Mouse (Mus musculus) liver, embryonic 12.5 days (tissue): Measurements from ENCODE around the gene Lyz1. TPM values are rescaled to one million over a fixed set of nuclear protein-coding genes. Genes with fewer than 3 reads are reported as not detected.
"Not testable (repeated sequence)": the region's sequence is repeated elsewhere in the genome, so short reads cannot be mapped to it uniquely, and the experiment has no call there.

Experiments used
- ATAC-seq: fragments of 200-750 bp; cut with Nextera tagmentation; 2 replicates; pipeline ENCODE4 v1.8.0; 2017; ENCODE audit warnings: moderate number of reproducible peaks, mild to moderate bottlenecking, moderate library complexity
- H3K27ac ChIP-seq: fragments of 300-500 bp; sonication (generic); 2 replicates; pipeline ENCODE4 v1.5.1; 2016; ENCODE audit warnings: mild to moderate bottlenecking
- H3K27me3 ChIP-seq: fragments of 300-500 bp; sonication (generic); replicated peaks from 2 replicates; pipeline ENCODE4 v1.6.1; 2016; ENCODE audit warnings: mild to moderate bottlenecking, moderate library complexity
- H3K36me3 ChIP-seq: fragments of 300-500 bp; sonication (generic); 2 replicates; pipeline ENCODE4 v1.6.1; 2016; ENCODE audit warnings: mild to moderate bottlenecking, moderate library complexity
- H3K4me1 ChIP-seq: fragments of 300-500 bp; sonication (generic); 2 replicates; pipeline ENCODE4 v1.6.1; 2016
- H3K4me2 ChIP-seq: fragments of 300-500 bp; sonication (generic); 2 replicates; pipeline ENCODE4 v1.6.1; 2016; ENCODE audit warnings: mild to moderate bottlenecking, moderate library complexity
- H3K4me3 ChIP-seq: fragments of 300-500 bp; sonication (generic); 2 replicates; pipeline ENCODE4 v1.5.1; 2016; ENCODE audit warnings: mild to moderate bottlenecking, moderate library complexity
- H3K9ac ChIP-seq: fragments of 300-500 bp; sonication (generic); 2 replicates; pipeline ENCODE4 v1.6.1; 2016; ENCODE audit warnings: mild to moderate bottlenecking, moderate library complexity
- H3K9me3 ChIP-seq: fragments of 300-500 bp; sonication (generic); replicated peaks from 2 replicates; pipeline ENCODE4 v1.6.1; 2016; ENCODE audit warnings: mild to moderate bottlenecking, moderate library complexity
- WGBS: fragments of 180-500 bp; shearing (Covaris S2); methylation state at CpG from one replicate; pipeline ENCODE4 v1.1.7; 2016; ENCODE audit not compliant: insufficient replicate concordance; 5-methylcytosine and 5-hydroxymethylcytosine counted together
- polyA plus RNA-seq: library from polyadenylated mRNA; unstranded; fragments of >200 nt; fragmentation: Nextera tagmentation; extraction: Ambion mirVana; gene quantifications from 2 replicates; pipeline ENCODE4 v1.2.1, GENCODE M21; 2016

Gene Lyz1
- polyA plus RNA-seq, 1 experiment from 2014 or later = not detected

GRCm38 (mm10) chr10:117304371-117304770 lies 11.7 kb upstream of the Lyz1 start:
- H3K36me3 ChIP-seq = no peaks in the 10 kb centered on the region
- no peak for ATAC-seq
- WGBS = 52% methylated on average over 5 of the region's 5 CpGs
- peaks cover 5% of the 10 kb centered on the region; the same call in 1 of the 2 replicates for H3K4me1 ChIP-seq
- H3K9me3 ChIP-seq = no peaks in the 10 kb centered on the region
- H3K27ac ChIP-seq = no peak overlapping the region
- H3K4me2 ChIP-seq = no peak overlapping the region
- H3K9ac ChIP-seq = no peak overlapping the region
- H3K27me3 ChIP-seq = no peaks in the 10 kb centered on the region
- no peak overlapping the region for H3K4me3 ChIP-seq

GRCm38 (mm10) chr10:117301688-117302087 lies 9.0 kb upstream of the Lyz1 start:
- Histone ChIP-seq H3K4me2 (no peak overlapping the region), H3K27me3 (no peaks in the 10 kb centered on the region), H3K27ac (no peak overlapping the region), H3K9me3 (no peaks in the 10 kb centered on the region), H3K4me3 (no peak overlapping the region), H3K36me3 (no peaks in the 10 kb centered on the region), H3K9ac (no peak overlapping the region), H3K4me1 (peaks cover 5% of the 10 kb centered on the region; the same call in 1 of the 2 replicates)
- WGBS = 51% methylated on average over 1 of the region's 1 CpGs
- ATAC-seq = no peak

GRCm38 (mm10) chr10:117299901-117300520 lies 7.3 kb upstream of the Lyz1 start:
- 41% methylated on average over 5 of the region's 5 CpGs for WGBS
- peak; percentile 47; the same call in 1 of the 2 replicates for ATAC-seq

GRCm38 (mm10) chr10:117299106-117299505 lies 6.4 kb upstream of the Lyz1 start:
- Histone ChIP-seq H3K4me2 (no peak overlapping the region), H3K27ac (no peak overlapping the region)

More at GRCm38 (mm10) chr10:117299901-117300520, 7.3 kb upstream of the Lyz1 start:
- Histone ChIP-seq H3K27me3 (no peaks in the 10 kb centered on the region), H3K4me3 (no peak overlapping the region), H3K27ac (no peak overlapping the region), H3K4me2 (no peak overlapping the region), H3K9ac (no peak overlapping the region), H3K9me3 (no peaks in the 10 kb centered on the region), H3K4me1 (peaks cover 5% of the 10 kb centered on the region; the same call in 1 of the 2 replicates), H3K36me3 (no peaks in the 10 kb centered on the region)

GRCm38 (mm10) chr10:117298336-117298735 lies 5.7 kb upstream of the Lyz1 start:
- Histone ChIP-seq H3K9me3 (no peaks in the 10 kb centered on the region), H3K4me2 (no peak overlapping the region), H3K27ac (no peak overlapping the region), H3K27me3 (no peaks in the 10 kb centered on the region), H3K4me3 (no peak overlapping the region), H3K36me3 (no peaks in the 10 kb centered on the region), H3K4me1 (peaks cover 5% of the 10 kb centered on the region; the same call in 1 of the 2 replicates), H3K9ac (no peak overlapping the region)
- 68% methylated on average over 6 of the region's 6 CpGs for WGBS
- ATAC-seq = no peak

More at GRCm38 (mm10) chr10:117299106-117299505, 6.4 kb upstream of the Lyz1 start:
- 66% methylated on average over 4 of the region's 4 CpGs for WGBS
- peaks cover 5% of the 10 kb centered on the region; the same call in 1 of the 2 replicates for H3K4me1 ChIP-seq
- H3K9ac ChIP-seq = no peak overlapping the region
- H3K27me3 ChIP-seq = no peaks in the 10 kb centered on the region
- no peaks in the 10 kb centered on the region for H3K9me3 ChIP-seq
- no peak for ATAC-seq
- no peak overlapping the region for H3K4me3 ChIP-seq
- H3K36me3 ChIP-seq = no peaks in the 10 kb centered on the region

- not testable (repeated sequence) for H3K4me2 ChIP-seq, H3K4me1 ChIP-seq, H3K9me3 ChIP-seq, ATAC-seq, H3K4me3 ChIP-seq, H3K9ac ChIP-seq, H3K27me3 ChIP-seq, H3K36me3 ChIP-seq, H3K27ac ChIP-seq
- 75% methylated on average over 6 of the region's 6 CpGs for WGBS
These were observed 1.7 kb downstream of the Lyz1 start for GRCm38 (mm10) chr10:117290936-117291335.

- Histone ChIP-seq H3K36me3 (no peaks in the 10 kb centered on the region), H3K9ac (no peak overlapping the region), H3K4me3 (no peak overlapping the region), H3K9me3 (no peaks in the 10 kb centered on the region), H3K27me3 (no peaks in the 10 kb centered on the region; the same call in 1 of the 2 replicates), H3K27ac (no peak overlapping the region), H3K4me1 (no peaks in the 10 kb centered on the region), H3K4me2 (no peak overlapping the region)
- ATAC-seq = no peak
- 40% methylated on average over 6 of the region's 6 CpGs for WGBS
These were observed 2.4 kb downstream of the Lyz1 start for GRCm38 (mm10) chr10:117290046-117290870.

GRCm38 (mm10) chr10:117289034-117289505 lies 3.6 kb downstream of the Lyz1 start:
- H3K4me1 ChIP-seq, H3K36me3 ChIP-seq, H3K27ac ChIP-seq, H3K27me3 ChIP-seq, H3K4me3 ChIP-seq, H3K4me2 ChIP-seq, ATAC-seq, H3K9ac ChIP-seq, H3K9me3 ChIP-seq: not testable (repeated sequence)
- WGBS = 68% methylated on average over 5 of the region's 5 CpGs

- H3K4me2 ChIP-seq = no peak overlapping the region
- no peak overlapping the region for H3K9ac ChIP-seq
- 71% methylated on average over 9 of the region's 9 CpGs for WGBS
- H3K27me3 ChIP-seq = no peaks in the 10 kb centered on the region; the same call in 1 of the 2 replicates
- H3K4me1 ChIP-seq = no peaks in the 10 kb centered on the region
- H3K27ac ChIP-seq = no peak overlapping the region
- H3K4me3 ChIP-seq = no peak overlapping the region
- H3K36me3 ChIP-seq = no peaks in the 10 kb centered on the region
- no peaks in the 10 kb centered on the region for H3K9me3 ChIP-seq
- ATAC-seq = no peak
These were observed 4.3 kb downstream of the Lyz1 start for GRCm38 (mm10) chr10:117288197-117289033.

- no peak overlapping the region for H3K27ac ChIP-seq
- H3K9ac ChIP-seq = no peak overlapping the region
- ATAC-seq = no peak
- H3K4me3 ChIP-seq = no peak overlapping the region
- H3K4me1 ChIP-seq = no peaks in the 10 kb centered on the region
- 58% methylated on average over 3 of the region's 3 CpGs for WGBS
- H3K4me2 ChIP-seq = no peak overlapping the region
- no peaks in the 10 kb centered on the region for H3K9me3 ChIP-seq
- no peaks in the 10 kb centered on the region; the same call in 1 of the 2 replicates for H3K27me3 ChIP-seq
- H3K36me3 ChIP-seq = no peaks in the 10 kb centered on the region
These were observed 5.3 kb downstream of the Lyz1 start for GRCm38 (mm10) chr10:117287226-117287850.

- 76% methylated on average over 6 of the region's 6 CpGs for WGBS
- H3K4me2 ChIP-seq = no peak overlapping the region
- no peaks in the 10 kb centered on the region for H3K36me3 ChIP-seq
- no peaks in the 10 kb centered on the region for H3K9me3 ChIP-seq
- H3K4me1 ChIP-seq = no peaks in the 10 kb centered on the region
- H3K9ac ChIP-seq = no peak overlapping the region
- no peak overlapping the region for H3K4me3 ChIP-seq
- H3K27ac ChIP-seq = no peak overlapping the region
- ATAC-seq = no peak
- no peaks in the 10 kb centered on the region; the same call in 1 of the 2 replicates for H3K27me3 ChIP-seq
These were observed 6.2 kb downstream of the Lyz1 start for GRCm38 (mm10) chr10:117286366-117286970.
